Mouse (Mus musculus): Measurements from ENCODE around the gene Hdac7. TPM values are rescaled to one million over a fixed set of nuclear protein-coding genes. Genes with fewer than 3 reads are reported as not detected.

Gene Hdac7
- total RNA-seq (2014; rRNA removed) (20.7 and 29.4 TPM in 2 replicates), polyA plus RNA-seq (2015; fragmentation: Nextera tagmentation; extraction: Ambion mirVana) (16.2 and 21.6 TPM in 2 replicates)

- Histone ChIP-seq H3K27me3 (ENCODE audit: insufficient read depth, low read length) (no peaks in the 10 kb centered on the region), H3K9ac (no peak within 1 kb of the TSS), H3K4me2 (ENCODE audit: low read depth) (no peak within 1 kb of the TSS), H3K4me3 (ENCODE audit: low read depth, low read length) (no peak within 1 kb of the TSS), H3K9me3 (ENCODE audit: low read length) (no peaks in the 10 kb centered on the region), H3K36me3 (ENCODE audit: insufficient read depth) (no peaks in the 10 kb centered on the region), H3K27ac (ENCODE audit: low read depth, low read length) (no peak within 1 kb of the TSS), H3K4me1 (ENCODE audit: insufficient read depth) (no peaks in the 10 kb centered on the region)
- no peak for TF ChIP-seq CTCF (IDR thresholded peaks at IDR 0.05; ENCODE audit: low read depth)
- DNase-seq (no peak), ATAC-seq (no peak)
- 75% methylated on average over 19 of the region's 19 CpGs for WGBS
These were observed at the start of gene Hdac7 for GRCm38 (mm10) chr15:97844037-97845034. TSS of gene Hdac7 (minus strand) at chr15:97844502.

- 68% methylated on average over 8 of the region's 8 CpGs for WGBS
- Histone ChIP-seq H3K27ac (ENCODE audit: low read depth, low read length) (no peak overlapping the region), H3K4me1 (ENCODE audit: insufficient read depth) (no peaks in the 10 kb centered on the region), H3K36me3 (ENCODE audit: insufficient read depth) (no peaks in the 10 kb centered on the region), H3K4me3 (ENCODE audit: low read depth, low read length) (no peak overlapping the region), H3K9ac (no peak overlapping the region), H3K4me2 (ENCODE audit: low read depth) (no peak overlapping the region), H3K27me3 (ENCODE audit: insufficient read depth, low read length) (no peaks in the 10 kb centered on the region), H3K9me3 (ENCODE audit: low read length) (no peaks in the 10 kb centered on the region)
- DNase-seq (no peak), ATAC-seq (no peak)
- no peak for TF ChIP-seq CTCF (IDR thresholded peaks at IDR 0.05; ENCODE audit: low read depth)
These were observed 48.2 kb upstream of the Hdac7 start for GRCm38 (mm10) chr15:97892506-97892905.

DNA sequence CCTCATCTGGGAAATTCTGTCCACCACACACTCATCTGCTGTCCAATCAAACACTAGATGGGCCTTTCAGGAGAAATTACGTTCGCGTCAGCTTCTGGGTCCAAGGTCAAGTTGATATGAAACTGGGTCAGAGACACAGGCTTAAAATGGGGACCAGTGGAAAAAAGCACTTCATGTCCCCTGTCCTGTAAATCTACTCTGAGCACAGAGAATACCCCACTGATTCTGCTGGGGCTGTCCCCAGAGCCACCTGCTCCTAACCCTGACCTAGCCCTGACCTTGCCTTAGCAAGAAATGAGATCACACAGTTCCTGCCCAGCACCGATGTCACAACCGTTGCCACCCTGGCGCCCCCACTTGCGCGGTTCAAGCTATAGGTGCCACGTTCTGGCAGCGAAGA lies 46.1 kb upstream of the Hdac7 start:
- no peak overlapping the region for H3K9ac ChIP-seq
- H3K27ac ChIP-seq (ENCODE audit: low read depth, low read length), result no peak overlapping the region
- ATAC-seq (no peak), DNase-seq (no peak)
- no peaks in the 10 kb centered on the region for H3K4me1 ChIP-seq (ENCODE audit: insufficient read depth)
- WGBS, result 92% methylated on average over 10 of the region's 10 CpGs
- no peak for TF ChIP-seq CTCF (IDR thresholded peaks at IDR 0.05; ENCODE audit: low read depth)
- no peak overlapping the region for H3K4me2 ChIP-seq (ENCODE audit: low read depth)
- no peaks in the 10 kb centered on the region for H3K36me3 ChIP-seq (ENCODE audit: insufficient read depth)
- H3K27me3 ChIP-seq (ENCODE audit: insufficient read depth, low read length), result no peaks in the 10 kb centered on the region
- no peaks in the 10 kb centered on the region for H3K9me3 ChIP-seq (ENCODE audit: low read length)
- H3K4me3 ChIP-seq (ENCODE audit: low read depth, low read length), result no peak overlapping the region

GRCm38 (mm10) chr15:97890017-97890416 lies 45.7 kb upstream of the Hdac7 start:
- no peak for TF ChIP-seq CTCF (IDR thresholded peaks at IDR 0.05; ENCODE audit: low read depth)
- H3K27me3 ChIP-seq (ENCODE audit: insufficient read depth, low read length), result no peaks in the 10 kb centered on the region
- H3K27ac ChIP-seq (ENCODE audit: low read depth, low read length), result no peak overlapping the region
- no peaks in the 10 kb centered on the region for H3K4me1 ChIP-seq (ENCODE audit: insufficient read depth)
- H3K4me3 ChIP-seq (ENCODE audit: low read depth, low read length), result no peak overlapping the region
- H3K4me2 ChIP-seq (ENCODE audit: low read depth), result no peak overlapping the region
- no peak for DNase-seq
- H3K9me3 ChIP-seq (ENCODE audit: low read length), result no peaks in the 10 kb centered on the region
- H3K36me3 ChIP-seq (ENCODE audit: insufficient read depth), result no peaks in the 10 kb centered on the region
- H3K9ac ChIP-seq, result no peak overlapping the region
- WGBS, result 35% methylated on average over 11 of the region's 11 CpGs
- ATAC-seq, result no peak

DNA sequence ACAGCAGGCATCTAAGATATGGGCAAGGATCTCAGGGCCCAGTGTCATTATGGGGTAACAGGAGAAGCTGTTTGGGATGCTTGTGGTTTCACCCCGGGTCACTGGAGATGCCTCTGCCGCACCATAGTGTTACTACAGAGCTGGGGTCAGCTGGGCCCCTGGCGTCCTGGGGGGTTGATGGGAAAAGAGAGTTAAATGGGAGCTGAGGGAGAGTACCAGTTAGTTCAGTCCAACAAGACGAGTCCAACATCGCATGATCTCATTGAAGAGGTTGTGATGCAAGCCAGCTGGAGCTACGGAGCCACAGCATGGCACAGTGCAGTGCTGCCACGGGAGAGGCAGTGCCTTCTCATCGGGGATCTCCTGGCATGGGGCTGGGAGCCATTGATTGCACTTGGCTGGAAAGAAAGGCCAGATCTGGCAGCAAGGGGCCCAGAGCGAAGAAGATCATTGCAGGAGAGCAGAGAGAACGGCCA lies 43.3 kb upstream of the Hdac7 start:
- TF ChIP-seq CTCF (IDR thresholded peaks at IDR 0.05; ENCODE audit: low read depth), result no peak
- ATAC-seq (no peak), DNase-seq (no peak)
- no peaks in the 10 kb centered on the region for H3K27me3 ChIP-seq (ENCODE audit: insufficient read depth, low read length)
- no peak overlapping the region for H3K27ac ChIP-seq (ENCODE audit: low read depth, low read length)
- H3K4me1 ChIP-seq (ENCODE audit: insufficient read depth), result no peaks in the 10 kb centered on the region
- no peak overlapping the region for H3K4me2 ChIP-seq (ENCODE audit: low read depth)
- H3K9me3 ChIP-seq (ENCODE audit: low read length), result no peaks in the 10 kb centered on the region
- H3K9ac ChIP-seq, result no peak overlapping the region
- H3K36me3 ChIP-seq (ENCODE audit: insufficient read depth), result no peaks in the 10 kb centered on the region
- no peak overlapping the region for H3K4me3 ChIP-seq (ENCODE audit: low read depth, low read length)
- 71% methylated on average over 10 of the region's 10 CpGs for WGBS

DNA sequence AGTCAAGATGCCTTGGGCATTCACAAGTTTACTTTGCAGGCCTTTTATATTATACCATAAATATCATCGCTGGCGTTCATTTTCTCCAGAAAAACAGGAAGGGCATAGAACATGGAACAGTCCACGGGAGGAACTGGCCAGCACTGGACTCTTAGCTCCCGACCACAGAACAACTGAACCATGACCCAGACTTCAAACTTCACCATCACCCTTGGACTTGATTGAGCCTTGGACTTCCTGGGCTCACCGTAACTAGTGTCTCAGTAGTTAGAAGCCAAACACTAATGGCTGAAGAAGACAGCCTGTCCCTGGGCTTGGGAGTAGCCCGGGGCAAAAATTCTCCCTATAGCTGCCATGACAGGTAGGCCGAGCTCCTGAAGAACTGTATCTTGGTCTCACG lies 37.1 kb upstream of the Hdac7 start:
- TF ChIP-seq CTCF (IDR thresholded peaks at IDR 0.05; ENCODE audit: low read depth), result no peak
- no peak overlapping the region for H3K27ac ChIP-seq (ENCODE audit: low read depth, low read length)
- DNase-seq (no peak), ATAC-seq (no peak)
- no peaks in the 10 kb centered on the region for H3K36me3 ChIP-seq (ENCODE audit: insufficient read depth)
- H3K27me3 ChIP-seq (ENCODE audit: insufficient read depth, low read length), result no peaks in the 10 kb centered on the region
- no peak overlapping the region for H3K4me2 ChIP-seq (ENCODE audit: low read depth)
- no peak overlapping the region for H3K9ac ChIP-seq
- 91% methylated on average over 8 of the region's 8 CpGs for WGBS
- no peaks in the 10 kb centered on the region for H3K4me1 ChIP-seq (ENCODE audit: insufficient read depth)
- H3K9me3 ChIP-seq (ENCODE audit: low read length), result no peaks in the 10 kb centered on the region
- H3K4me3 ChIP-seq (ENCODE audit: low read depth, low read length), result no peak overlapping the region

DNA sequence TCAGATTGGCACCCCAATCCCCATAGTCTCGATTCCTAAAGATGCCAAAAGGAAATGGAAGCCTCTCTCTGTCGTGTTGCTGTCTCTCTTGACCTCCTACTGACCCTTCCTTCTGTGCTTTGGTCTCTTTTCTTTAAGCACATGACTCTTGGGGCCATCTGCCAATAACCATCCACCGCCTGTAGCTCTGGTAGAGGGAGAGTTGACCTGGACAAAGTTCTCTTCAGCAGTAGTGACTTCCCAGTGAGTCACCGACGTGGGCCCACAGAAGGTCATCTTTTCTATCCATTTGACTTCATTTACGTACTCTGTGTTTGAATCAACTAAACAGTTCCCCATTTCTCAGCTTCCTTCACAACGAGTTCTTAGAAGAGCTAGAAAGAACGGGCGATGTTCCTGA lies 36.1 kb upstream of the Hdac7 start:
- no peak overlapping the region for H3K9ac ChIP-seq
- DNase-seq, result no peak
- no peaks in the 10 kb centered on the region for H3K9me3 ChIP-seq (ENCODE audit: low read length)

More for the DNA sequence above, 36.1 kb upstream of the Hdac7 start:
- H3K4me2 ChIP-seq (ENCODE audit: low read depth), result no peak overlapping the region
- H3K4me1 ChIP-seq (ENCODE audit: insufficient read depth), result no peaks in the 10 kb centered on the region
- WGBS, result 80% methylated on average over 9 of the region's 9 CpGs
- TF ChIP-seq CTCF (IDR thresholded peaks at IDR 0.05; ENCODE audit: low read depth), result no peak
- H3K36me3 ChIP-seq (ENCODE audit: insufficient read depth), result no peaks in the 10 kb centered on the region
- no peak overlapping the region for H3K4me3 ChIP-seq (ENCODE audit: low read depth, low read length)
- no peaks in the 10 kb centered on the region for H3K27me3 ChIP-seq (ENCODE audit: insufficient read depth, low read length)
- ATAC-seq, result no peak
- no peak overlapping the region for H3K27ac ChIP-seq (ENCODE audit: low read depth, low read length)
